Mouse (Mus musculus) embryonic facial prominence, embryonic 12.5 days (tissue): ENCODE results near the gene Gm28044. TPM values are rescaled to one million over a fixed set of nuclear protein-coding genes. Genes with fewer than 3 reads are reported as not detected.
A peak's percentile ranks its signal among the peaks of the same experiment; 100 is the strongest.
"Not testable (repeated sequence)": the region's sequence is repeated elsewhere in the genome, so short reads cannot be mapped to it uniquely, and the experiment has no call there.

Experiments used
- ATAC-seq: fragments of 200-750 bp; cut with Nextera tagmentation; 2 replicates; pipeline ENCODE4 v1.8.0; 2017; ENCODE audit not compliant: insufficient number of reproducible peaks, insufficient read depth, low FRiP score, low TSS enrichment
- H3K27ac ChIP-seq: fragments of 300-500 bp; sonication (generic); 2 replicates; pipeline ENCODE4 v1.5.1; 2016; ENCODE audit warnings: mild to moderate bottlenecking
- H3K27me3 ChIP-seq: fragments of 300-500 bp; sonication (generic); 2 replicates; pipeline ENCODE4 v1.6.1; 2016; ENCODE audit warnings: mild to moderate bottlenecking, moderate library complexity
- H3K36me3 ChIP-seq: fragments of 300-500 bp; sonication (generic); 2 replicates; pipeline ENCODE4 v1.6.1; 2016; ENCODE audit warnings: mild to moderate bottlenecking
- H3K4me1 ChIP-seq: fragments of 300-500 bp; sonication (generic); 2 replicates; pipeline ENCODE4 v1.6.1; 2016
- H3K4me2 ChIP-seq: fragments of 300-500 bp; sonication (generic); replicated peaks from 2 replicates; pipeline ENCODE4 v1.6.1; 2016; ENCODE audit warnings: mild to moderate bottlenecking, moderate library complexity
- H3K4me3 ChIP-seq: fragments of 300-500 bp; sonication (generic); 2 replicates; pipeline ENCODE4 v1.5.1; 2016; ENCODE audit warnings: mild to moderate bottlenecking
- H3K9ac ChIP-seq: fragments of 300-500 bp; sonication (generic); 2 replicates; pipeline ENCODE4 v1.6.1; 2016; ENCODE audit warnings: mild to moderate bottlenecking, moderate library complexity
- H3K9me3 ChIP-seq: fragments of 300-500 bp; sonication (generic); 2 replicates; pipeline ENCODE4 v1.6.1; 2016; ENCODE audit warnings: mild to moderate bottlenecking, moderate library complexity
- WGBS: fragments of 180-500 bp; shearing (Covaris S2); methylation state at CpG from one replicate; pipeline ENCODE4 v1.1.7; 2016; 5-methylcytosine and 5-hydroxymethylcytosine counted together
- polyA plus RNA-seq: library from polyadenylated mRNA; unstranded; fragments of >200 nt; fragmentation: Nextera tagmentation; extraction: Ambion mirVana; gene quantifications from 2 replicates; pipeline ENCODE4 v1.2.1, GENCODE M21; 2016

The Gm28044 gene
- polyA plus RNA-seq, result not detected in 2 replicates

DNA sequence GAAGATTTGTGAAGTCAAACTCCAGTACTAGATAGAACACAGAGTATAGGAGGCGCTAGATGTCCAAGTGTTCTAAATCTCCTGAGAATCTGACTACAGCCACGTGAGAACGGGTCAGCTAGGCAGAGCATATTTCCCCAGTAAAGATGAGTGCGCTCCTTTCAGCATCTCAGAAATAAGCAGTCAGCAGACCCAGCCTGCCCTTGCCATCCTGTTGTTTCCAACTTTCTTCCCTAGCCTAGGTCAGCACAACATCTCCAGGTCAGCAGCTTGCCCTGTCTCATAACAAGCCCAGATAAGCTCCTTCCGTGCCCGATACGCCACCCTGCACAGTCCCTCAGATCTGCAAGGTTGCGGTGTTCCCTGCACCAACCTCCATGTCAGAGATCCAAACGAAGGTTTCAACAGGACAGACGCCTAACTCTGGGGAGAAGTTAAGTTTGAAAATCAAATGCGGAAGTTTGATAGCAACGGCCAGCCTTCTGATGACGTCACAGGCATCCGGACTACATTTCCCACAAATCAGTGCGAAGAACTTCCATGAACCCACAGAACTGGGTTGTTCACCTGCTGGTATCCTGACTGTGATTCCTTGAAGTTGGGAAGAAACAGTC, at the start of gene Gm28044, which contains the start of gene Zfp953:
Gene Gm28044 (minus strand): TSS at position 406 of the 614 bp plus-strand sequence.
Gene Zfp953 (minus strand): TSS at position 475 of the 614 bp plus-strand sequence.
- WGBS, result under 1% methylated on average over 15 of the region's 15 CpGs
- Histone ChIP-seq H3K9me3 (no peaks in the 10 kb centered on the region), H3K36me3 (no peaks in the 10 kb centered on the region), H3K4me3 (peak within 1 kb of the TSS; percentile 75), H3K4me1 (no peaks in the 10 kb centered on the region), H3K27ac (no peak within 1 kb of the TSS), H3K4me2 (peak within 1 kb of the TSS; percentile 71), H3K9ac (peak within 1 kb of the TSS; percentile 59), H3K27me3 (no peaks in the 10 kb centered on the region)
- ATAC-seq, result peak; percentile 87

DNA sequence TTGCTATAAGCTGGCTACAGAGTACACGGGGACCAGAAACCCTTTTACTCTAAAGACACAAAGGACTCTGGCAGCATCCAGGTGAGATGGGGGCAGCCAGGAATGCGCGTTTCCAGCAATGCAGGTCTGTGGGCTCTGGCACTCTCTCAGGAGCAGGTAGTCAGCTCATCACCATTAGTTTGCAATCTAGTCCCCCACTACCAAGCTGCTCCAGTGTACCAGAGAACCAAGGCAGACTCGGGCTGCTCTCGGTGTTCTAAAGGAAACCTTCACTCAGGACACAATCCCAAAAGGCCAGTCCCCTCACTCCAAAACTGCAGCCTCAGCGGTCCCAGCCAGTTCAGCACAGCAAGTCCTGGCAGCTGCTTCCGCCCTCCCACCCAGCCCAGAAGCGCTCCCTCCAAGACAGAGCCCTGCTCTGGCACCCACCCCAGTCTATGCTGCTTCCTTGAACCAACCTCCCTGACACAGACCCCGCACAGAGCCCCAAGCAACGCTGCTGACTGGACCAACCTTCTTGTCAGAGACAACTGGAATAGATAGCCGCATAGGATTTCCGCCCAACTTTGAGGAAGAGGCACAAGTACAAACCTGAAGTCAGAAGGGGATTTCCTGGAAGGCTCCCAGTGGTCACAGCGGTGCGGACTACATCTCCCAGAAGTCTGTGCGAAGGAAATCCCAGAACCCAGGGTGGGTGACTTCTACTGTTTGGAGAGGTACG, 39.0 kb upstream of the Gm28044 start, which contains the start of gene Zfp429:
Gene Zfp429 (minus strand): TSS at position 637 of the 721 bp plus-strand sequence.
- peak; percentile 94 for ATAC-seq
- peak within 1 kb of the TSS; percentile 55 for H3K4me2 ChIP-seq
- peak within 1 kb of the TSS; percentile 60 for H3K9ac ChIP-seq
- H3K4me1 ChIP-seq, H3K9me3 ChIP-seq, H3K27ac ChIP-seq, H3K36me3 ChIP-seq, H3K27me3 ChIP-seq: not testable (repeated sequence)
- WGBS, result 6% methylated on average over 14 of the region's 16 CpGs
- H3K4me3 ChIP-seq, result peak within 1 kb of the TSS; percentile 65

DNA sequence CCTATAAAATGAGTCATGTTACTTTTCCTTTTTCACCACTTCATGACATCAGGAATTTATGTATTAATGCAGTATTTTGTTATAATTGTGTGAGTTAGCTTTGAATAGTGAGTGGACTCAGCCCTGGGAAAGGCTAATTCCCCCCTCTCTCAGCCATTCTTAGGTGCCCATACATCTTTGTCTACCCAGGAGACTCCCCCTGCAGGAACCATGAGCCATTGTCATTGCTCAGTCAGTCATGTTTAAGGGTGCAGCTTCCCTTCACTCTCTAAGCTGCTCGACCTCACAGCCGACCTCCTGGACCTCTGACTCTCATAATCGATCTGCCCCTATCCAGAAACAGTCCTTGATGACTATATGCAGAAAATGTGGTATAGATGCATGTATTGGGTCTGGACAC, 15.9 kb upstream of the Gm28044 start:
- not testable (repeated sequence) for H3K9me3 ChIP-seq, H3K4me1 ChIP-seq, H3K4me3 ChIP-seq, H3K4me2 ChIP-seq, ATAC-seq, H3K27me3 ChIP-seq, H3K36me3 ChIP-seq, H3K9ac ChIP-seq, H3K27ac ChIP-seq
- 81% methylated on average over 3 of the region's 3 CpGs for WGBS

DNA sequence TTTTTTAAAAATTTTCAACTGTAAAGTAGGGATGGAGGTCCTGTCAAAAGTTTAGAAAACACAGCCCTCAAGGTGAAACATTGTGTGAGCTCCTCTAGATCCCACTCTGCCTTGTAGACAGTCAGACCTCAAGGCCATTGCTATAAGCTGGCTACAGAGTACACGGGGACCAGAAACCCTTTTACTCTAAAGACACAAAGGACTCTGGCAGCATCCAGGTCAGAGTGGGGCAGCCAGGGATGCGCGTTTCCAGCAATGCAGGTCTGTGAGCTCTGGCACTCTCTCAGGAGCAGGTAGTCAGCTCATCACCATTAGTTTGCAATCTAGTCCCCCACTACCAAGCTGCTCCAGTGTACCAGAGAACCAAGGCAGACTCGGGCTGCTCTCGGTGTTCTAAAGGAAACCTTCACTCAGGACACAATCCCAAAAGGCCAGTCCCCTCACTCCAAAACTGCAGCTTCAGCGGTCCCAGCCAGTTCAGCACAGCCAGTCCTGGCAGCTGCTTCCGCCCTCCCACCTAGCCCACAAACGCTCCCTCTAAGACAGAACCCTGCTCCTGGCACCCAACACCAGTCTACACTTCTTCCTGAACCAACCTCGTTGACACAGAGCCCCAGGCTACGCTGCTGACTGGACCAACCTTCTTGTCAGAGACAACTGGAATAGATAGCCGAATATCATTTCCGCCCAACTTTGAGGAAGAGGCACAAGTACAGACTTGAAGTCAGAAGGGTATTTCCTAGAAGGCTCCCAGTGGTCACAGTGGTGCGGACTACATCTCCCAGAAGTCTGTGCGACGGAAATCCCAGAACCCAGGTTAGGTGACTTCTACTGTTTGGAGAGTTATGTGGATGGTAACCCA, 14.9 kb upstream of the Gm28044 start, which contains the start of the genes Gm28041 and Zfp456:
Gene Gm28041 (minus strand): TSS at position 684 of the 862 bp plus-strand sequence.
Gene Zfp456 (minus strand): TSS at position 761 of the 862 bp plus-strand sequence.
- H3K27ac ChIP-seq, H3K36me3 ChIP-seq, H3K9me3 ChIP-seq, H3K9ac ChIP-seq, H3K27me3 ChIP-seq, H3K4me1 ChIP-seq: not testable (repeated sequence)
- WGBS, result 16% methylated on average over 14 of the region's 15 CpGs
- peak within 1 kb of the TSS; percentile 43 for H3K4me3 ChIP-seq
- ATAC-seq, result peak; percentile 96
- H3K4me2 ChIP-seq, result peak within 1 kb of the TSS; percentile 54

DNA sequence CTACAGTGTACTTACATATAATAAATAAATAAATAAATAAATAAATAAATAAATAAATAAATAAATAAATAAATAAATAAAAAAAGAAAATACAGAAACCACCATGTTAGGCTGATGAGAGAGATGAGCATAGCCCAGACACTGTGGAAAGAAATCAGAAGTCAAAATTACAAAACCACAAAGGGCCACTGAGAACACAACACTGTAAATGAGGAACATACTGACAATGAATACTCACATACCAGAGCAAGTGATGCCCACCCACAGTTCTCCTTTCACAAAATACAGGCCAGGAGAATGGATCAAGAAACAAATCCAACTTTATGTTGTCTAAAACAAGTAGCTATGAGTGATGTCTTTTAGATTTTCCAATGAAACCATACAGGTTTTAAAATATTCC, 8.5 kb downstream of the Gm28044 start:
- ATAC-seq, result no peak
- Histone ChIP-seq H3K4me1 (no peaks in the 10 kb centered on the region), H3K9me3 (no peaks in the 10 kb centered on the region), H3K4me3 (no peak overlapping the region), H3K27me3 (no peaks in the 10 kb centered on the region), H3K27ac (no peak overlapping the region), H3K4me2 (no peak overlapping the region), H3K9ac (no peak overlapping the region), H3K36me3 (no peaks in the 10 kb centered on the region)

- H3K27ac ChIP-seq, result no peak overlapping the region
- no peaks in the 10 kb centered on the region for H3K4me1 ChIP-seq
- H3K9ac ChIP-seq, result no peak overlapping the region
- H3K4me2 ChIP-seq, result no peak overlapping the region
- ATAC-seq, result no peak
- no peak overlapping the region for H3K4me3 ChIP-seq
- H3K9me3 ChIP-seq, result no peaks in the 10 kb centered on the region
- H3K36me3 ChIP-seq, result 0 out of 2 replicates have a peak, but pooled peaks cover 5% of the 10 kb centered on the region
- 89% methylated on average over 2 of the region's 2 CpGs for WGBS
- H3K27me3 ChIP-seq, result no peaks in the 10 kb centered on the region
Observed at GRCm38 (mm10) chr13:67343422-67343821, 16.9 kb downstream of the Gm28044 start.

DNA sequence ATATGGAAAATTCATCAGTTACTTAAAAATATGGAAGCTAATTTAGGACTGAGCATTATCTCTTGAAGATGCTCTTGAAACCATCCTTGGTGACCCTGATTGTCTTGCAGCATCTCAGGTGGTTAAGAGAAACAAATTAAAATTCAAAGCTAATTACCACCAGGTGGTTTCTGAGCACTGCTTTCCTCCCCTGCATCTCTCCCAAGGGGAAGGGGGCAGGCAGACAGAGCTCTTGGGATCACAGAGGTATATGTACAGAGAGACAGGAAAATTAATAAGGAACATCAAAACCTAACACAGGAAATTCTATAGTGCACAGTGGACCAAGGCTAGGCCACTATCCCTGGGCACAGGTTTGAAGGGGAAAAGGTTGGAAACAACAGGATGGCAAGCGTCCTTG, 27.5 kb downstream of the Gm28044 start:
- ATAC-seq, result no peak
- WGBS, result 59% methylated on average over 1 of the region's 1 CpGs
- peak overlapping the region; percentile 61; the same call in 1 of the 2 replicates for H3K9ac ChIP-seq
- H3K4me3 ChIP-seq, result peak overlapping the region; percentile 56
- peak overlapping the region; percentile 68 for H3K4me2 ChIP-seq
- H3K4me1 ChIP-seq, result no peaks in the 10 kb centered on the region
- H3K27ac ChIP-seq, result 0 out of 2 replicates have a peak overlapping the region, but pooled peaks have one; percentile 41
- no peaks in the 10 kb centered on the region for H3K27me3 ChIP-seq
- no peaks in the 10 kb centered on the region for H3K9me3 ChIP-seq
- no peaks in the 10 kb centered on the region for H3K36me3 ChIP-seq

- H3K4me2 ChIP-seq, result peak within 1 kb of the TSS; percentile 68
- H3K9me3 ChIP-seq, result no peaks in the 10 kb centered on the region
- H3K36me3 ChIP-seq, result no peaks in the 10 kb centered on the region
- no peaks in the 10 kb centered on the region for H3K4me1 ChIP-seq
- peak within 1 kb of the TSS; percentile 41; the same call in 1 of the 2 replicates for H3K27ac ChIP-seq
- H3K27me3 ChIP-seq, result no peaks in the 10 kb centered on the region
- peak within 1 kb of the TSS; percentile 56 for H3K4me3 ChIP-seq
- H3K9ac ChIP-seq, result peak within 1 kb of the TSS; percentile 61
- ATAC-seq, result peak; percentile 86
- 17% methylated on average over 17 of the region's 17 CpGs for WGBS
Observed at GRCm38 (mm10) chr13:67332019-67332724, 28.2 kb downstream of the Gm28044 start, which contains the start of gene Zfp595. Gene Zfp595 (minus strand): TSS chr13:67332570.

DNA sequence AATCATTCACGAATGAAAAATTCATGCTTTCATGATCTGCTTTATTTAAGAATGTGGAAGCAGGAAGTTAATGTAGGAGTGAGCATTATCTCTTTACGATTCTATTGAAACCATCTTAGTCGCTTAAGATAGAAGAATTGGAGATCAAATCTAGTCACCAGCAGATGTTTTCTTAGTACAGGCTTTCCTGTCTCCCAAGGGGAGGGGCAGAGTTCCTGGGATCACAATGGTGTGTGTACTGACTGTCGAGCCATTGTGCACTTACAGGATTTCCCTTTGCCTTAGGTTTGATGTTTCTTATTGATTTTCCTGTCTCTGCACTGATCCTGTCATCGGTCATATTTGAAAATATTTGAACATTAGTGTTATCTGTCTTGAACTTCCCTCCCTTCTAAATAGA, 53.6 kb downstream of the Gm28044 start:
- peak; percentile 52; the same call in 1 of the 2 replicates for ATAC-seq
- H3K4me1 ChIP-seq, result no peaks in the 10 kb centered on the region
- no peaks in the 10 kb centered on the region for H3K36me3 ChIP-seq
- H3K9ac ChIP-seq, result no peak overlapping the region; the same call in 1 of the 2 replicates
- 33% methylated on average over 5 of the region's 5 CpGs for WGBS
- no peaks in the 10 kb centered on the region for H3K9me3 ChIP-seq
- no peaks in the 10 kb centered on the region for H3K27me3 ChIP-seq
- no peak overlapping the region for H3K27ac ChIP-seq
- H3K4me2 ChIP-seq, result peak overlapping the region; percentile 91
- peak overlapping the region; percentile 72 for H3K4me3 ChIP-seq

DNA sequence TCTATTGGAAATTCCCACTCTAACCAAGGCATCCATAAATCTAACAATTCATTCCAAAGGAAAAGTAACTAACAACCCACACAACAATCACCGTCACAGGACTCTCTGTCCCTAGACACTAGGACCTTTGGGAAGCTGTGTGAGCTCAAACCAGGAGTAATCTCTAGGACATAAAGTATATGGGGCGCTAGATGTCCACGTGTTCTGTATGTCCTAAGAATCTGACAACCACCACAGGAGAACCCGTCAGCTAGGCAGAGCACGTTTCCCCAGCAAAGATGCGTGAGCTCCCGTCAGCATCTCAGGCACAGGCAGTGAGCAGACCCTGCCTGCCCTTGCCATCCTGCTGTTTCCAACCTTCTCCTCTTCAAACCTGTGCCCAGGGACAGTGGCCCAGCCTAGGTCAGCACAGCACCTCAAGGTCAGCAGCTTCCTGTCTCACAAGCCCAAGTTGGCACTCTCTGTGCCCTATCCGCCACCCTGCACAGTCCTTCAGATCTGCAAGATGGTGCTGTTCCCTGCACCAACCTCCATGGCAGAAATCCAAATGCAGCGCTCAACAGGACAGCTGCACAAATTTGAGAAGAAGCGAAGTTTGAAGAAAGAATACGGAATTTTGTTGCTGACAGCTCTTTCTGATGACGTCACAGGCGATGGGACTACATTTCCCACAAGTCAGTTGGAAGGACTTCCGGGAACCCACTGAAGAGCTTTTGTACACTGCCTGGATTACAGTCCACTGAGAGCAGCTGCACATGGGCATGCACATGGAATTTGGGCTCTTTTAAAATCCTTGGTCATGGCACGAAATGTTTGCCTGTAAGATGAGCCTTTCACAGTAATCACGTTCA, 54.3 kb downstream of the Gm28044 start, which contains the start of gene Zfp457:
Gene Zfp457 (minus strand): TSS at position 664 of the 851 bp plus-strand sequence.
- no peaks in the 10 kb centered on the region for H3K27me3 ChIP-seq
- no peaks in the 10 kb centered on the region for H3K9me3 ChIP-seq
- peak within 1 kb of the TSS; percentile 84 for H3K9ac ChIP-seq
- 12% methylated on average over 16 of the region's 16 CpGs for WGBS
- no peak within 1 kb of the TSS for H3K27ac ChIP-seq
- H3K4me3 ChIP-seq, result peak within 1 kb of the TSS; percentile 72
- peak; percentile 98 for ATAC-seq
- H3K36me3 ChIP-seq, result no peaks in the 10 kb centered on the region
- peak within 1 kb of the TSS; percentile 91 for H3K4me2 ChIP-seq
- no peaks in the 10 kb centered on the region for H3K4me1 ChIP-seq
